Mouse (Mus musculus) left cerebral cortex, postnatal 36 days (tissue): ENCODE data around the gene Vta1. TPM values are rescaled to one million over a fixed set of nuclear protein-coding genes. Genes with fewer than 3 reads are reported as not detected.

Experiments
- total RNA-seq, 2 experiments: library from RNA; stranded (reverse); gene quantifications; 2 replicates each; pipeline ENCODE4 v1.2.3; 2021

Gene Vta1
- total RNA-seq, 2 experiments from 2014 or later, result 70.1 to 85.5 TPM

Other genes starting within 250 kb of the Vta1 start
- 1 to 10 TPM; 2.9 to 3.2 TPM for gene Adgrg6, start 159.9 kb downstream of the Vta1 start, total RNA-seq
- gene Nmbr, start within 50 bp of the Vta1 start, total RNA-seq, result 1 to 10 TPM; 3.3 to 7.5 TPM
- not detected for gene Gje1, start 12.7 kb upstream of the Vta1 start, total RNA-seq